Mouse (Mus musculus) liver, embryonic 11.5 days (tissue): ENCODE measurements around the gene Card6. TPM values are rescaled to one million over a fixed set of nuclear protein-coding genes. Genes with fewer than 3 reads are reported as not detected.

Source experiments
- ATAC-seq: fragments of 200-750 bp; cut with Nextera tagmentation; replicated peaks from 2 replicates; pipeline ENCODE4 v1.8.0; 2017; ENCODE audit warnings: moderate number of reproducible peaks, mild to moderate bottlenecking, moderate TSS enrichment, moderate library complexity; ENCODE audit not compliant: low FRiP score
- DNase-seq: peaks from one replicate; pipeline ENCODE4 v3.0.0-alpha.2; 2017; ENCODE audit warnings: low spot score
- H3K27ac ChIP-seq: fragments of 300-500 bp; sonication (generic); 2 replicates; pipeline ENCODE4 v1.5.1; 2014; ENCODE audit warnings: mild to moderate bottlenecking, low read depth, low read length, control low read depth
- H3K27me3 ChIP-seq: fragments of 300-500 bp; sonication (generic); replicated peaks from 2 replicates; pipeline ENCODE4 v1.6.1; 2014; ENCODE audit warnings: low read length, mixed read lengths; ENCODE audit not compliant: control insufficient read depth, insufficient read depth
- H3K36me3 ChIP-seq: fragments of 300-500 bp; sonication (generic); 2 replicates; pipeline ENCODE4 v1.6.1; 2014; ENCODE audit warnings: mild to moderate bottlenecking, low read length, moderate library complexity, mixed read lengths; ENCODE audit not compliant: control insufficient read depth, insufficient read depth
- H3K4me1 ChIP-seq: fragments of 300-500 bp; sonication (generic); replicated peaks from 2 replicates; pipeline ENCODE4 v1.6.1; 2014; ENCODE audit warnings: low read length, mixed read lengths; ENCODE audit not compliant: control insufficient read depth, insufficient read depth
- H3K4me2 ChIP-seq: fragments of 300-500 bp; sonication (generic); 2 replicates; pipeline ENCODE4 v1.6.1; 2014; ENCODE audit warnings: mild to moderate bottlenecking, control low read depth, moderate library complexity
- H3K4me3 ChIP-seq: fragments of 300-500 bp; sonication (generic); 2 replicates; pipeline ENCODE4 v1.5.1; 2014; ENCODE audit warnings: low read depth, low read length, control low read depth
- H3K9ac ChIP-seq: fragments of 300-500 bp; sonication (generic); 2 replicates; pipeline ENCODE4 v1.6.1; 2014; ENCODE audit warnings: low read depth, low read length, control low read depth
- H3K9me3 ChIP-seq: fragments of 300-500 bp; sonication (generic); 2 replicates; pipeline ENCODE4 v1.6.1; 2016; ENCODE audit warnings: low read length, inconsistent platforms, mixed read lengths; ENCODE audit not compliant: control insufficient read depth
- WGBS: fragments of 180-500 bp; shearing (Covaris S2); extraction: QIAGEN DNeasy Blood & Tissue Kit; methylation state at CpG from one replicate; pipeline ENCODE4 v1.1.7; 2014; 5-methylcytosine and 5-hydroxymethylcytosine counted together
- polyA plus RNA-seq: library from polyadenylated mRNA; unstranded; fragments of >200 nt; fragmentation: Nextera tagmentation; extraction: Ambion mirVana; gene quantifications from 2 replicates; pipeline ENCODE4 v1.2.1, GENCODE M21; 2014

Card6 gene
- polyA plus RNA-seq: 1.3 and 1.4 TPM in 2 replicates

- peak within 1 kb of the TSS; percentile 53 for H3K4me2 ChIP-seq
Observed at GRCm38 (mm10) chr15:5107686-5108654, at the start of gene Card6. Gene Card6, minus strand, starts transcription at chr15:5108539.

GRCm38 (mm10) chr15:5157386-5157785, 49.0 kb upstream of the Card6 start:
- no peak for ATAC-seq
- Histone ChIP-seq H3K27me3 (no peaks in the 10 kb centered on the region), H3K9ac (no peak overlapping the region), H3K27ac (no peak overlapping the region), H3K4me2 (no peak overlapping the region), H3K4me3 (no peak overlapping the region), H3K36me3 (no peaks in the 10 kb centered on the region; the same call in 1 of the 2 replicates), H3K9me3 (no peaks in the 10 kb centered on the region), H3K4me1 (peaks cover 10% of the 10 kb centered on the region)
- DNase-seq: no peak
- 83% methylated on average over 1 of the region's 1 CpGs for WGBS

More at GRCm38 (mm10) chr15:5107686-5108654, at the start of gene Card6:
- H3K4me3 ChIP-seq: peak within 1 kb of the TSS; percentile 13
- H3K9ac ChIP-seq: no peak within 1 kb of the TSS
- H3K27me3 ChIP-seq: peaks cover 2% of the 10 kb centered on the region; the same call in 1 of the 2 replicates
- H3K36me3 ChIP-seq: no peaks in the 10 kb centered on the region
- 32% methylated on average over 21 of the region's 21 CpGs for WGBS
- DNase-seq: no peak
- H3K4me1 ChIP-seq: peaks cover 6% of the 10 kb centered on the region; the same call in 1 of the 2 replicates
- ATAC-seq: no peak
- no peak within 1 kb of the TSS for H3K27ac ChIP-seq
- H3K9me3 ChIP-seq: no peaks in the 10 kb centered on the region

- H3K9me3 ChIP-seq: no peaks in the 10 kb centered on the region
- no peak overlapping the region for H3K27ac ChIP-seq
- no peak overlapping the region for H3K4me2 ChIP-seq
- 81% methylated on average over 4 of the region's 4 CpGs for WGBS
- no peak overlapping the region for H3K4me3 ChIP-seq
- ATAC-seq (no peak; the same call in 1 of the 2 replicates), DNase-seq (no peak)
- no peaks in the 10 kb centered on the region; the same call in 1 of the 2 replicates for H3K36me3 ChIP-seq
- H3K4me1 ChIP-seq: peaks cover 10% of the 10 kb centered on the region
- no peak overlapping the region for H3K9ac ChIP-seq
- no peaks in the 10 kb centered on the region for H3K27me3 ChIP-seq
Observed at GRCm38 (mm10) chr15:5156355-5156754, 48.0 kb upstream of the Card6 start.

DNA sequence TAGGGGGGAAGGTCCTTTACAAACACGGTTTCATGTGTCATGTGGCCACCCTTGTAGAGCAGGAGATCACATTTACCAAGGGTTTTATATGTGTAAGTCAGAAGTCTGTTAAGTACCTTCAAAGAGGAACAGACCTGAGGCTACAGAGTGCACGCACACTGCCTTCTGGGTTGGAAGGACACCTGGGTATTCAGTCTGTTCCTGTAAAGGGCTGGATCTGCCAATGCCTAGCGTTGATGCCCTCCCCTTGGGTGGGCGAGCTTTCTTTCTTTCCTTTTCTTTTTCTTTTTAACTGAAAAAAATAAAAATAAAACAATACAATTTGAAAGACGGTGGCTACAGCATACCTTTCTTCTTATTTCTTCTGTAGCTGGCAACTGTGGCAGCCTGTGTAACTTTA, 46.8 kb upstream of the Card6 start:
- no peak for ATAC-seq
- H3K27ac ChIP-seq: peak overlapping the region; percentile 19
- H3K4me1 ChIP-seq: peaks cover 10% of the 10 kb centered on the region

GRCm38 (mm10) chr15:5154621-5155020, 46.3 kb upstream of the Card6 start:
- H3K9ac ChIP-seq: no peak overlapping the region
- H3K4me2 ChIP-seq: peak overlapping the region; percentile 21
- H3K4me1 ChIP-seq: peaks cover 12% of the 10 kb centered on the region
- peak overlapping the region; percentile 38 for H3K27ac ChIP-seq
- no peak overlapping the region for H3K4me3 ChIP-seq
- DNase-seq (no peak), ATAC-seq (0 out of 2 replicates have a peak, but pooled peaks have one; percentile 16)
- no peaks in the 10 kb centered on the region; the same call in 1 of the 2 replicates for H3K36me3 ChIP-seq
- H3K27me3 ChIP-seq: no peaks in the 10 kb centered on the region
- H3K9me3 ChIP-seq: no peaks in the 10 kb centered on the region
- WGBS: 72% methylated on average over 9 of the region's 9 CpGs

More for the DNA sequence above, 46.8 kb upstream of the Card6 start:
- Histone ChIP-seq H3K4me3 (no peak overlapping the region), H3K9me3 (no peaks in the 10 kb centered on the region), H3K27me3 (no peaks in the 10 kb centered on the region), H3K9ac (no peak overlapping the region), H3K36me3 (no peaks in the 10 kb centered on the region; the same call in 1 of the 2 replicates), H3K4me2 (peak overlapping the region; percentile 15)
- DNase-seq: no peak
- 78% methylated on average over 5 of the region's 5 CpGs for WGBS

DNA sequence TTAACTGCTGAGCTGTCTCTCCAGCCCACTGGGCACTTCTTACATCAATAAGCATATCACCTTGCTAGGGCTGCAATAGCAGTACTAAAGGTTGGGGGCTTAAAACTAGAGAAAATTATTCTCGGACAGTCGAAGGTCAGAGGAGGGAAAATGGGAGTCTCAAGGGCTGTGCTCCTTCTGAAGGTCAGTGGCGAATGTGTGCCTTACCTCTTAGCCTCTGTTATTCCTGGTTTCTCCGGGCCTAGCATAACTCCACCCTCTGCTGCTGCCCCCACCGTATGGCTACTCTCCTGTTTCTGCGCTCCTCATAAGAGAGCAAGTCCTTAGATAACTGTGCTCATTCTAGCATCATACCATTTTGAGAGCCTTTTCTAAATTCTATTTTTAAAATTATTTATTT, 43.8 kb upstream of the Card6 start:
- Histone ChIP-seq H3K9me3 (no peaks in the 10 kb centered on the region), H3K27ac (no peak overlapping the region), H3K27me3 (no peaks in the 10 kb centered on the region), H3K4me2 (no peak overlapping the region), H3K36me3 (no peaks in the 10 kb centered on the region), H3K9ac (no peak overlapping the region), H3K4me1 (peaks cover 26% of the 10 kb centered on the region), H3K4me3 (no peak overlapping the region)
- no peak for ATAC-seq
- no peak for DNase-seq
- WGBS: 90% methylated on average over 6 of the region's 6 CpGs

DNA sequence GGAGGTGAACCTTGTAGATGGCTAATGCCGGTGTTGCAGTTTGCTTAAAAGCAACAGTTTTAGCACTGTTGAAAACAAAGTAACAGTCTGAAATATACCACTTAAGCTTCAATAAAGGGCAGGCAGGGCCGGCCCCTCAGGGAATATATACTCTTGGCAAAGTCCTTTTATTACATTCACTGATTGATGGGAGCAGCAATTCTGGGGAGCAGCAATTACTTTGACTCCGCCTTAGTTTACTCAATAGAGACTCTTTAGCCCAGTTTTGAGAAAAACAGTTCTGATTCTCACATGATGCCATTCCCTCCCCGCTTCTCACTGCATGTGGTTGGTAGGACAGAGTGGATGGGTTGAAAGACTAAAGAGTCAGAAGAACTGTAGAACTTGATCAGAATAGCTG, 40.8 kb upstream of the Card6 start:
- ATAC-seq: no peak
- H3K36me3 ChIP-seq: no peaks in the 10 kb centered on the region
- H3K9ac ChIP-seq: no peak overlapping the region
- 82% methylated on average over 4 of the region's 4 CpGs for WGBS
- no peaks in the 10 kb centered on the region for H3K27me3 ChIP-seq
- H3K4me2 ChIP-seq: no peak overlapping the region
- H3K4me3 ChIP-seq: no peak overlapping the region
- no peak overlapping the region for H3K27ac ChIP-seq
- H3K9me3 ChIP-seq: no peaks in the 10 kb centered on the region
- no peak for DNase-seq
- H3K4me1 ChIP-seq: peaks cover 32% of the 10 kb centered on the region

- Histone ChIP-seq H3K27ac (peak overlapping the region; percentile 46; the same call in 1 of the 2 replicates), H3K9me3 (no peaks in the 10 kb centered on the region), H3K9ac (peak overlapping the region; percentile 94), H3K36me3 (no peaks in the 10 kb centered on the region), H3K4me2 (peak overlapping the region; percentile 80), H3K27me3 (no peaks in the 10 kb centered on the region), H3K4me3 (peak overlapping the region; percentile 98), H3K4me1 (peaks cover 37% of the 10 kb centered on the region)
- DNase-seq: no peak
- no peak for ATAC-seq
- 41% methylated on average over 9 of the region's 9 CpGs for WGBS
Observed at GRCm38 (mm10) chr15:5145196-5145945, 37.0 kb upstream of the Card6 start.
